Mouse (Mus musculus) spleen, adult 2 months (tissue): ENCODE data around the gene Srsf3.

Experiments
- CTCF ChIP-seq: fragments of 200-500 bp; IDR thresholded peaks from 2 replicates; pipeline ENCODE4 v1.5.1; 2011; ENCODE audit warnings: mild to moderate bottlenecking, inconsistent platforms; ENCODE audit not compliant: insufficient read depth, insufficient read length, insufficient replicate concordance; ENCODE audit errors: extremely low read depth
- POLR2A ChIP-seq: fragments of 200-500 bp; IDR thresholded peaks from 2 replicates; pipeline ENCODE4 v1.6.1; 2011; ENCODE audit warnings: low read depth, low read length, inconsistent platforms

DNA sequence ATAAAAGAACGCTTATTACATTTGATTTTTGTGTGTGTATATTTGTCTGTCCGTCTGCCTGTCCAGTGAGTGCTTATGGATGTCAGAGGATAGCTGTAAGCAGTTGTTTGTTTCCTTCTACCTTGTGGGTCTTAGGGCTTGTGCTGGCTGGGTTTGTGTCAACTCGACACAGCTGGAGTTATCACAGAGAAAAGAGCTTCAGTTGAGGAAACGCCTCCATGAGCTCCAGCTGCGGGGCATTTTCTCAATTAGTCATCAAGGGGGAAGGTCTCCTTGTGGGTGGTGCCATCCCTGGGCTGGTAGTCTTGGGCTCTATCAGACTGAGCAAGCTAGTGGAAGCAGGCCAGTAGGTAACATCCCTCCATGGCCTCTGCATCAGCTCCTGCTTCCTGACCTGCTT, 35.4 kb downstream of the Srsf3 start:
- TF ChIP-seq CTCF = no peak
- TF ChIP-seq POLR2A = no peak
